Mouse (Mus musculus): ENCODE results near the gene Gm42957. TPM values are rescaled to one million over a fixed set of nuclear protein-coding genes. Genes with fewer than 3 reads are reported as not detected.
"Not testable (repeated sequence)": the region's sequence is repeated elsewhere in the genome, so short reads cannot be mapped to it uniquely, and the experiment has no call there.

The Gm42957 gene
- total RNA-seq, 2 experiments from 2014 or later = 0.20 TPM; not detected in 1

DNA sequence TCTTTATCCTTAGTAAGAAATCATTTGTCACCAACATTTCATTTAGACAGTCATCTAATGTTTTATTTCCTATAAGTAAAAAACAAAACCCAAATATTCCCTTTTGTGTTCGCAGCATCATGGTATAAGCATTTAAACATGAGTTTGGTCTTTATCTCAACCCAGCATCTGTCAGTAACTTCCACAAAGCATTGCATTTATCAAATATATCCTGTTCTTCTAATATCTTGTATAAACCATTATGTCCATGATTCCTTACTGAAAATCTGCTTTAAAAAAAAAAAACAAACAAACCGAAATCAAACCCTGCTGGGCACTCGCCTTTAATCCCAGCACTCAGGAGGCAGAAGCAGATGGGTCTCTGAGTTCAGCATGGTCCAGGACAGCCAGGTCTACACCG, 28.7 kb upstream of the Gm42957 start:
- no peak for DNase-seq
- intact Hi-C loops (cut with DNase I) = no loop called here

DNA sequence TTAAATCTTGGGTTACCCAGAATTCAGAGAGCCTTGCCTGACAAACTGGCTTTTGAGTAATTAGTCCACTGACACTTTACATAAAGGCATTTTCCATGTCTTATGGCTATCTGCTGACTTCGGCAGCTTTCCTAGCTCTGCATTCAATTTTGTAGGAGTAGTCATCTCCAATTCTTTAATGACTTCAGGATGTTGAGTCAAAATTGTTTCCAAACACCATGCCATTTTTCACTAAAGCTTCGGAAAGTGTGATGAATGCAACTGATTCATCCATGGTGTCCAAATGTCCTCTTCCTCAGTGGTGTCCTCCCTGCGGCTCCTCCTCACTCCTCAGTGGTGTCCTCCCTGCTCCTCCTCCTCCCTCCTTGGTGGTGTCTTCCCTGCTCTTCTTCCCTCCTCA, 17.3 kb upstream of the Gm42957 start:
- intact Hi-C loops (cut with DNase I) = no loop called here
- DNase-seq = no peak

DNA sequence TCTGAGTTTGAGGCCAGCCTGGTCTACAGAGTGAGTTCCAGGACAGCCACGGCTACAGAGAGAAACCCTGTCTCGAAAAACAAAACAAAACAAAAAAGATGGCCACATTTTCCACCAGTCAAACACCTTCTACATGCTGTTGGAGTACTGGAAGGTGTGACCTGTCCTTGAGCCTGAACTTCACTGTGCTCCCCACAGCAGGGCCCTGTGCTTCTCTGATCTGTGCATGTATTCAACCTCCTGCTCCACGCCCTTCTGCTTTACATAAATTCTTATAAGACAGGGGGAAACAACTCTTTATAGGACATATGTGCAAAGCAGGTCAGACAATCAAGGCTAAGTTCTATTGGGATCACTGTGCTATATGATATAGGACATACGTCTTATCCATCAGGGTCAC, 12.1 kb upstream of the Gm42957 start:
- intact Hi-C loops (cut with DNase I) = no loop called here
- no peak for DNase-seq

DNA sequence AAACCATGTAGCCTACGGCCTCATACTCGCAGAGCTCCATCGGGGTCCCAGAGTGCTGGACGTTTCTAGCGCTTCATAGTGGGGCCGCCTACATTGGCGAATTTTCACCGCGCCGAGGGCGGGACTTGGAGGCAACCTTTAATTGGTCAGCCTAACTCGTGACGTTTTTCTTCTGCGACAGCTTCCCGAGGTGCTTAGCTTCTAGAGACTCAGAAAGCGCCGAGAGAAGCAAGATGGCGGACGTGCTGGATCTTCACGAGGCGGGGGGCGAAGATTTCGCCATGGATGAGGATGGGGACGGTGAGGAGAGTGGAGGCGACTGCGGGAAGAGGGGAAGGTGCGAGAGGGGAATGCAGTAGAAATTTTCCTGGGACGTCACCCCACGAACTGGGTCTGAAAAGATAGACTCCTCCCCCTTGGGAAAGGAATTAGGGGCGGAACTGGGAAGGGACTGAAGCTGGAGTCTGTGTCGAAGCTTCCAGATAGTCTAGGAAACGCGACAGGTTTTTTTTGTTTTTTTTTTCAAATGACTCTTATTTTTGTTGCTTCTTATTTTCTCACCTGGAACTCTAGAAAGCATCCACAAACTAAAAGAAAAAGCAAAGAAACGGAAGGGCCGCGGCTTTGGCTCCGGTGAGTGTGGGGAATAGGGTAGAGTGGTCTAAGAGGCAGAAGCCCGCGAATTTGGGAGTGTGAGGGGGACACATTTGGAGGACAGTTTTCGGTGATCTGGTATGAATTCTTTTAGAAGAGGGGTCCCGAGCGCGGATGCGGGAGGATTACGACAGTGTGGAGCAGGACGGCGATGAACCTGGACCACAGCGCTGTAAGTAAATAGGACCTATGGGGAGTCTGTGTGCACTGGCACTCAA, 5.3 kb upstream of the Gm42957 start, which contains the start of gene Rbm8a:
Gene Rbm8a, plus strand, starts transcription at position 205 of the 872 bp plus-strand sequence.
- intact Hi-C loops (cut with DNase I) = no loop called here
- peak; percentile 98 for DNase-seq

DNA sequence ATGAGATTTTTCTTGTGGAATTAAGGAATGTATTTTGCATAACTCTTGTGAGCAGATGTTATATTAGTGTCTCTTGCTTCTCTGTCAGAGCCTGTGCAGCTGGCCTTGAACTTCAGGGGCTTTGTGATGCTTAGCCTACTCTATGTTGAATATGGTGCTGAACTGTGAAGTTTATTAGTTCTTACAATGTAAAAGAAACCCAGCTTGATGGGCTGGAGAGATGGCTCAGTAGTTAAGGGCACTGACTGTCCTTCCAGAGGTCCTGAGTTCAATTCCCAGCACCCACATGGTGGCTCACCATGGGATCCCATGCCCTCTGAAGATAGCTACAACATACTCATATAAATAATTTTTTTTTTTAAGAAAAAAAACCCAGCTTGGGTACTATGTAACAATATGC, 3.2 kb upstream of the Gm42957 start:
- no peak for DNase-seq
- intact Hi-C loops (cut with DNase I) = no loop called here

DNA sequence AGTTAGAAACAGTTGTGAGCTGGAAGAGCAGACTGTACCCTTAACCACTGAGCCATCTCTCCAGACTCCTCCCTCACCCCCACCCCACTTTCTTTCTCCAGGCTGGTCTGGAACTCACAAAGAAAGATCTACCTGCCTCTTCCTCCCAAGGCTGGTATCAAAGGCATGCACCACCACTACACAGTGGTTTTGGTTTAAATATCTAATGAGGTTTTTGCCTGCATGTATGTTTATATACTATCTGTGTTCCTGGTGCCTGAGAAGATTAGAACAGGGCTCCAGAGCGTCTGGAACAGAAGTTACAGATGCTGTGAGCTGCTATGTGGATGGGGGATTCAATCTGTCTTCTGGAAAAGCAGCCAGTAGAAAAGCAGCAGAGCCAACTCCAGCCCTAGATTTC, 1.3 kb upstream of the Gm42957 start:
- intact Hi-C loops (cut with DNase I) = loop anchor here (2.0 kb wide), 1 partner anchor 31 kb away; no protein-coding TSS in a partner anchor
- DNase-seq = no peak

DNA sequence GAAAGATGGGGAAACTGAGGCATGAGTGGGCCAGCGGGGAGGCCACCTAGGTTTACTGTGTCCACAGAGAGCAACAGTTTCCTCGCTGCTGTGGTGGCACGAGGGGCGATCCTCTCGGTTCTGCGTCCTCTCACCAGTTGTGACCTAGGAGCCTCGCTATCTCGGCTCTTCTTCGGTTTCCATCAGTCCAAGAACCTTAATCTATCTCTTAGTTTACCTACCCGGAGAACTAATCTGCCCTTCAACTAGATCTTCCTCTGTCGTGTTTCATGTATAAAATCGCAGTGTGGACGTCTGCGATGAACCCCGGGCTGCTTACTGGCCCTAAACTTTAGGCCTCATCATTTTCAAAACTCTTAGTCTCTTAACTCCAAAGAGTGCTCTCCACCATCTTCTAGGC, 632 bp downstream of the Gm42957 start:
- DNase-seq = no peak
- intact Hi-C loops (cut with DNase I) = loop anchor here (2.0 to 5.0 kb wide), 2 partner anchors 33 to 61 kb away; partner anchors contain the start of gene Pias3

DNA sequence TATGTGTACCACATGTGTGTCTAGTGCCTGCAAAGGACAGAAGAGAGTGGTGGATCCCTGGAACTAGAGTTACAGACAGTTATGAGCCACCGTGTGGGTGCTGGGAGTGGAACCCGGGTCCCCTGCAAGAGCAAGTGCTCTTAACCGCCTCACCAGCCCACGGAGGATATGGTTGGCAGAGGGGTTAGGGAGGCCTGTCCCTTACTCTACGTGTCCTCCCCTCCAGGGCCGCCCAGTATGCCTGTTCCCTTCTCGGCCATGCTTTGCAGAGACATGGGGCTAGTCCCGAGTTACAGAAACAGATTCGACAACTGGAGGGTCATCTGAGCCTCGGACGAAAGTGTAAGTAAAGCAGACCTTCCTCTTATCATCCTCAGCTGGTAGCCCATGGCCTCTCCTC, 1.2 kb downstream of the Gm42957 start:
- intact Hi-C loops (cut with DNase I) = loop anchor here (5.0 kb wide), 1 partner anchor 61 kb away; the partner anchor contains the start of gene Pias3
- no peak for DNase-seq

DNA sequence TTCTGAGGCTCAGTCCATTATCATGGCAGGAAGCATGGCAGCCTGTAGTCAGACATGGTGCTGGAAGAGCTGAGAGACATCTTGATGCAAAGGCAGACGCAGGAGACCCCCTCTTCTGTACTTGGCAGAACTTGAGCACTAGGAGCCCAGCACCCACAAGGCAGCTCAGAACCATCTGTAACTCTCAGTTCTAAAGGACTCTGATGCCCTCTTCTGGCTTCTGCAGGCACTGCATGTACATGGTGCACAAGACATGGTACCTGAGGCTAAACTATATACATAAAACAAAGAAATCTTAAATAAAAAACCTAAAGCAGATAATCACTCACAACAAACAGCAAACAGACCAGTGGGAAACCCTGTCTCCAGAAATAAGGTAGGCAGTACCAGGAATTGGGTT, 3.9 kb downstream of the Gm42957 start:
- DNase-seq = peak; percentile 57 to 71

DNA sequence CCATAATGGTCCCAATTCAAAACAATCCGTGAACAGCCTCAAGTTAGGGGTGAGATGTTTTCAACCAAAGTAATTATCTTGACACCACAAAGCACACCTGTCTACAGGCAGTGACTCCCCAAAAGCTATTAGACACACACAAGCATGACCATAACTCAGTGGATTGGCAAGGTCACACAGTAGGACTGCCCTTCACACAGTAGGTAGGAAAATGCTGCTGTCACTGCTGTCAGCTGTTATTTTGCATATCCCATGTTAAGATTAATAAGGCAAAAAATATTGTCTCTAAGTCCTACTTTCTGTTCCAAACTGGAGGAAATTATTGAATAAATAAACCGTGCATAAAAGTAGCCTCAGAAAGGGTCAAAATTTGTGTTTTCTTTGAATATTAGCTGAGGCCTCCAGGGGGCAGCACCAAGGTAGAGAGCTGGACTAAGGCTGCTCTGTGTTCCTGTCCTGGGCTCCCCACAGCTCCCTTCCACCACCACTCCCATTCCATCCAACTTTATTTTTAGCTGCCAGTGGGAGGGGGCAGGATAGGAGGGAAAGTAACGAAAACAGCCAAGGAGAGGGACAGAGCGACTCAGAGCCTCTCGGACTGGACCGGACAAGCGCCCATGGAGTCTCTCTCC, 9.9 kb downstream of the Gm42957 start, which contains the start of gene Itga10:
Gene Itga10, plus strand, starts transcription at position 567 of the 632 bp plus-strand sequence.
- DNase-seq = peak; percentile 52 to 73
- intact Hi-C loops (cut with DNase I) = loop anchor here (2.0 kb wide), 1 partner anchor 18 kb away; no protein-coding TSS in a partner anchor

More for the DNA sequence above, 3.9 kb downstream of the Gm42957 start:
- intact Hi-C loops (cut with DNase I) = loop anchor here (2.0 to 5.0 kb wide), 3 partner anchors 58 to 92 kb away; partner anchors contain the start of gene Pias3

DNA sequence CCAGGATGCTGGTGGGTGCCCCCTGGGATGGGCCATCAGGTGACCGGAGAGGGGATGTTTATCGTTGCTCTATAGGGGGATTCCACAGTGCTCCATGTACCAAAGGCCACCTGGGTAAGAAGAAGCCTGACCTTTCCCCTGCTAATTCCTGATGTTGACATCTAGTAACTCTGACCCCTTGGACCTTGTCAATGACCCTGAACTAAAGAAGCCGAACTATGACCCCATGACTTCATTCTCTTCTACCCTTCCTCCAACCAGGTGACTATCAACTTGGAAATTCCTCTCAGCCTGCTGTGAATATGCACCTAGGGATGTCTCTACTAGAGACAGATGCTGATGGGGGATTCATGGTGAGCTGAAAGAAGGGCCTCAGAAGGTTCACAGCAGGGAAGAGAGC, 12.1 kb downstream of the Gm42957 start:
- intact Hi-C loops (cut with DNase I) = no loop called here

DNA sequence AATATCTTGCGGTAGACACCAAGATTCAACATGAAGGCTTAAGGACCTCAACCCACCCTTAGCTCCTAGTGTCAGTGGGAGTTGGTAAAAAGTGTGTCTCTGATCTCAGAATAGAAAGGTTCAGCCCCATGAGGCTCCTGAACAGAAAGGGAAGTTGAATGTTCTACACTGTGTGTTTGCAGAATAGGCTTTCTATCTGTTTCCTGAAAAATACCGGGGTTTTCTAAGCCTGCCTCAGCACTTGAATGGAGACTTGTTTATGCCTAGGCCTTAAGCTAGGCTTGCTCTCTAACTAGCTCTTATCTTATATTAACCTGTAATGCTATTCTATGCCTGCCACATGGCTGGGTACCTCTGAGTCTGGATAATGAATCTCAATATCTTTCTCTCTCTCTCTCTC, 25.6 kb downstream of the Gm42957 start:
- intact Hi-C loops (cut with DNase I) = no loop called here

More for the DNA sequence above, 12.1 kb downstream of the Gm42957 start:
- DNase-seq = no peak

DNA sequence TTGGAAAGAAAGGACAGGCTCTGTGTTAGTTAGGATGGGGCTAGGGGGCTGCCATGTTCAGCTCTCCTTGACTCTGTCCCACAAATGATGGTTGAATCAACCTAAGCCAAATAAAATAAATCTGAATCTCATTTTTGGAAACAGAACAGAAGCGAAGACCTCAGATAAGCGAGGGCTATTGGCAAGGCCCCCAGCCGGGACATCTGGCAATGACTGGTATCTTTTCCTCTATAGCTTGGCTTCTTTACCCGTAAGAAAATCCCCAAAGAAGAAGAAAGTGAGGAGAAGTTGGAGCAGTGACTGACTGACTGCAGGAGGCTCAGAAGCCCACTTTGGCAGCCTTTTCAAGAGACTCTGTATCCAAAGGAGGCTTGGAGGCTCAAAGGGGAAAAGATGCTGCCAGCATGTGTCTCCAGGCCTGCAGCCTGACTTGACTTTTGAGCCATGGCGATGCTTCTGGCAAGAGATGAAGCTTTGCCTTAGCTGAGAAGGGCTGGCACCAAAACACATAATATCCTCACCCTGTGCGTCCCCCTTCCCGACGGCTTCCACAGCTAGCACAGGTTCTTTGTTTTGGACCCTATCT, 27.6 kb downstream of the Gm42957 start:
- intact Hi-C loops (cut with DNase I) = loop anchor here (2.0 kb wide), 2 partner anchors 18 to 116 kb away; partner anchors contain the start of gene Itga10
- no peak for DNase-seq

More for the DNA sequence above, 25.6 kb downstream of the Gm42957 start:
- no peak for DNase-seq

DNA sequence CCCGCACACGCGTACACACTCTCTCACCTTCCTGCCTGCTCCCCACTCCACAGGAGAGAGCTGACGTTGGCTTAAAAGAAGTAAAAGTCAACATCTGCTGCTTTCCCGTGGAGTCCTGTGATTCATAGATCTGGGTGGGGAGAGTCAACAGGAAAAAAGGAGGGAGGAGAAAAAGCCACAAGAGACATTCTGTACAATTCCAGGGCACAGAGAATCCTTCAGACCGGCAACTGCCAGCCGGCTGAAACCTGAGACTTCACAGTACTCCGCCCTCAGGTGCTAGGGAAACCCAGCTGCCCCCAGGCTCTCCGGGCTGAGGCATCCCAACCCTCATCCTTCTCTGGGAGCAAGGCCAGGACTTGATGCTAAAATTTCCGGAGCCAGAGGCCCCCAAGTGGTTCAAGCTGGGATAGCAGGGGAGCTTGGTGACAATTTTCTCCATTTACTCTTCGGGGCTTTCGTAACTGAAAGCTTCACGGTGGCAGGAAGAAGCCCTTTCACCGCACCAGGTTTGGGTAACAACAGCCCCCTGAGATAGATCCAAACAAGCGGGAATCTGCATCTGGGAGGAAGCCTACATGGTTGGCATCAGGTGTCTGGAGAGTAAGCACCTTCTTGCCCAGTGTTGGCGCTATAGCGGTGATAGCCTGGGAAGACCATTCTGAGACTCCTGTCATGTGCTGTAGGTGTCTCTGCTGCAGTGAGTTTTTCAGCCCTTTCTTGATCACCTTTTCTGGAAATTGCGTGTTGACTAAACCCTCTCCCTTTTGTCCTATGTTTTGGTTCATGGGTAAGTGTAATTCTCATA, 28.4 kb downstream of the Gm42957 start:
- DNase-seq = peak; percentile 89 to 95
- intact Hi-C loops (cut with DNase I) = loop anchor here (2.0 kb wide), 2 partner anchors 19 to 117 kb away; partner anchors contain the start of gene Itga10

DNA sequence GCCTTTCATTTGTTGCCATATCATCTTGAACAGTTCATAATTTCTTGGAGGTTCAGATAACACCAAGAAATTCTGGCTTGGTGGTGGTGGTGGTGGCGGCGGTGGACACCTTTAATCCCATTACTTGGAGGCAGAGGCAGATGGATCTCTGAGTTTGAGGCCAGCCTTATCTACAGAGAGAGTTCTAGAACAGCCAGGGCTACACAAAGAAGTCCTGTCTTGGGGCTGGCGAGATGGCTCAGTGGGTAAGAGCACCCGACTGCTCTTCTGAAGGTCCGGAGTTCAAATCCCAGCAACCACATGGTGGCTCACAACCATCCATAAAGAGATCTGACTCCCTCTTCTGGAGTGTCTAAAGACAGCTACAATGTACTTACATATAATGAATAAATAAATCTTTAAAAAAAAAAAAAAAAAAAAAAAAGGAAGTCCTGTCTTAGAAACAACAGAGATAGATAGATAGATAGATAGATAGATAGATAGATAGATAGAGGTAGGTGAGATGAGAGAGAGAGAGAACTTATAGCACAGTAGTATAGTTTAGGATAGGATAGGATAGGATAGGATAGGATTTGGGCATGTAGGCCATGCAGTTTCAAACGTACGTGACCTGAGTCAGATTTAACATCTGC, 30.6 kb downstream of the Gm42957 start:
- intact Hi-C loops (cut with DNase I) = loop anchor here (5.0 kb wide), 1 partner anchor 41 kb away; the partner anchor contains the start of gene Nudt17
- not testable (repeated sequence) for DNase-seq

DNA sequence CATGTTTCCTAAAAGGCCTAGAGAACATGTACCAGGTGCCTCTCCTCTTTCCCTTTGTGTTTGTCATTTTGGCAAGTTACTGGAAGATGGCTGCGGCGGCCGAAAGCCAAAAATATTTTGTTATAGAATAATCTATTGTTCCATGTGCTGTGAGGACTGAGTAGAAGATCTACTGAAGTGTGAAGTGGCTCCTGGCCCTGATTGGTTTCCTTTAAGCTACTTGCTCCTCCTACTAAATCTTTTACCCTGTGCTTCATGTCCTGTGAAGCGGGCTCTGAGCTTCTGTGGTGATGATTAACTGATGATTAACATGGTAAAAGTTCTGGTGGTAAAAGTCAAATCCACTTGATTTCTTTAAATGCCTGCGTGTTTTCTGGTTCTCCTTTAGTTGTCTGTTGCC, 31.6 kb downstream of the Gm42957 start:
- no peak for DNase-seq
- intact Hi-C loops (cut with DNase I) = loop anchor here (5.0 kb wide), 1 partner anchor 40 kb away; the partner anchor contains the start of gene Nudt17

DNA sequence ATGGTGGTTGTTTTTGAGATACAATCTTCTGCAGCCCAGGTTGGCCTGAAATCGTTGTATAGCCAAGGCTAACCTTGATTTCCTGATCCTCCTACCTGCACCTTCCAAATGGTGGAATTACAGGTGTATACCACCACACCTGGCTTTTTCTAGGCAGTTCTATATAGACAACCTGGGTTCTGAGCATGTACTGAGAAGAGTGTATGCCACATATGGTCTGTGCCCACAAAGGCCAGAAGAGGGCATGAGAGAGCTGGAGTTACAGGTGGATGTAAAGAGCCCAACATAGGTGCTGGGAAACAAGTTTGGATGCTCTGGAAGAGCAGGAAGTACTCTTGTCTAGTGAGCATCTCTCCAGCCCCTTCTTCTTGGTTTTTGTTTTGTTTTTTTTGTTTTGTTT, 32.0 kb downstream of the Gm42957 start:
- DNase-seq = no peak
- intact Hi-C loops (cut with DNase I) = loop anchor here (5.0 kb wide), 1 partner anchor 40 kb away; the partner anchor contains the start of gene Nudt17

DNA sequence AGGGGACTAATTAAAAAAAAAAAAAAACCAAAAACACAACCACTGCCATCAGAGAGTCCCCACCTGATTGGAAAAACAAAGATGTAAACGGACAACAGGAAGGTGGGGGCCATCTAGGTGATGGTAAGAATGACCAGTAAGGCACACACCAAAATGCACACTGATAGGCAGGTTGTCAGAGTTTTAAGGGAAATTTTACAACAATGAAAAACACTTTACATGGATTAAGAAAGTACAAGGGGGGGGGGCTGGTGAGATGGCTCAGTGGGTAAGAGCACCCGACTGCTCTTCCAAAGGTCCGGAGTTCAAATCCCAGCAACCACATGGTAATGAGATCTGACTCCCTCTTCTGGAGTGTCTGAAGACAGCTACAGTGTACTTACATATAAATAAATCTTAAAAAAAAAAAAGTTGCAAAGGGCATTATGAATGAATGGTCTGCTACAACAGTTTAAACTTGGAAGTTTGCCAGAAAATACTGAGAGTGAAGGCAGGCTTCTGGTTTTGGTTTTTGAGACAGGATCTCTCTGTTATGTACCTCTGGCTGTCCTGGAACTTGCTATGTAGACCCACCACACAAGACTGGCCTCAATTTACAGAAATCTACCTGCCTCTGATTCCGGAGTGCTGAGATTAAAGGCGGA, 33.3 kb downstream of the Gm42957 start:
- intact Hi-C loops (cut with DNase I) = loop anchor here (5.0 kb wide), 1 partner anchor 39 kb away; the partner anchor contains the start of gene Nudt17
- no peak for DNase-seq
